Mouse (Mus musculus): ENCODE data around the gene Flt1.

The Flt1 gene

GRCm38 (mm10) chr5:147724945-147725830 lies 623 bp downstream of the Flt1 start:
- no peak for DNase-seq (ENCODE audit: low read depth, low spot score)

- DNase-seq (ENCODE audit: low read depth, low spot score): no peak
Observed at GRCm38 (mm10) chr5:147724391-147724790, 1.4 kb downstream of the Flt1 start.

DNA sequence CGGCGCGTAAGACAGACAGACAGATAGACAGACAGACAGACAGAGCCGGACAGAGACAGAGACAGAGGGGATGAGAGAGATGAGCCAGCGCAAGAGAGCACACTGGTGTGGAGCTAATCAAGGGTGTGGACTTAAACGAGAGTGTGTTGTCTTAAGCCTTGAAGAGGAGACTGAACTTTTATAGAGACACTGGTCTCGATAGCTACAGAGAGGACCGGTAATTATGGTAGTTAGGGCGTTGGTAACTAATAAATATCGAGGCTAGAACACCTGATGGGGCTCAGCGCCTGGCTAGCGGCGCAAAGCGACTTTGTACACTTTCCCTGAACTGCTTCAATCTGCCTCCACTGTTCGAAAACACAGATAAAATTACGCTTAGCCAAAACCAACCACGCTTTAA lies 2.0 kb downstream of the Flt1 start:
- no peak for DNase-seq (ENCODE audit: low read depth, low spot score)

- DNase-seq (ENCODE audit: low read depth, low spot score): no peak
Observed at GRCm38 (mm10) chr5:147721438-147721837, 4.4 kb downstream of the Flt1 start.

DNA sequence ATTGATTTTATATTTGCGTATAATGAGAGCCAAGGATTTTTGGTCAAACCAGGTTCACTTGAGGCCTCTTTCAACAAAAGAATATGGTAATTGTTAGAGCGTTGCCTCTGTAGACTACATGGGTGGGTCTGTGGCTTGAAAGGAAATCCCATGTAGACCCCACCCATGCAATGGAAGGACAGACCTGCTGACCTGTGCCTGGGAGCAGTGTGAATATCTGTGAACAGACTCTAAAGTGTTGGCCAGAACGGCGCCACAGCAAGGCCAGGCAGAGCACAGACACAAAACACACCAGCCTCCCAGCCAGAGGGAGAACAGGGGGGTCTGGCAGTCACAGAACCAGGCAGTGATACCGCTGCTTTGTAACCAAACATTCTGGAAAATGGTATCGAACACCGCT lies 7.5 kb downstream of the Flt1 start:
- no peak for DNase-seq (ENCODE audit: low read depth, low spot score)

GRCm38 (mm10) chr5:147716697-147717217 lies 9.1 kb downstream of the Flt1 start:
- DNase-seq (ENCODE audit: low read depth, low spot score): no peak

DNA sequence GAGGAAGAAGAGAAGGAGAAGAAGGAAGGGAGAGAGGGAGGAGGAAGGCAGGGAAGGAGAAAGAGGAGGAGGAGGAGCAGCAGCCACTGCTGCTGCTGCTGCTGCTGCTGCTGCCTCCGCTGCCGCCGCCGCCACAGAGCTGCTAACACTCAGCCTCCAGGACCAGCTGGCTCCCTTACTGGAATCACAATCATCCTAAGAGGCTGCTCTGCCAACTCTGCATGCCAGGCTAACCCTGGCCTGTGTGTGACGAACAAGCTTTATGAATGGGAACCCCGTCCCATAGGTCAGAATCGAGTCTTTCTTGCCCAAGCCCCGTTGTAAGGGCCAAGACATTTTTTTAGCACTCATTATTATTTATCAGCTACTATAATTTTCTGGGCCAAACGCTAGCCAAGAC lies 9.5 kb downstream of the Flt1 start:
- DNase-seq (ENCODE audit: low read depth, low spot score): no peak

- DNase-seq (ENCODE audit: low read depth, low spot score): no peak
Observed at GRCm38 (mm10) chr5:147715391-147715790, 10.4 kb downstream of the Flt1 start.

- DNase-seq (ENCODE audit: low read depth, low spot score): no peak
Observed at GRCm38 (mm10) chr5:147708500-147708899, 17.3 kb downstream of the Flt1 start.

- DNase-seq (ENCODE audit: low read depth, low spot score): no peak
Observed at GRCm38 (mm10) chr5:147707479-147707878, 18.3 kb downstream of the Flt1 start.

GRCm38 (mm10) chr5:147704890-147705289 lies 20.9 kb downstream of the Flt1 start:
- DNase-seq (ENCODE audit: low read depth, low spot score): no peak

- no peak for DNase-seq (ENCODE audit: low read depth, low spot score)
Observed at GRCm38 (mm10) chr5:147702423-147702822, 23.4 kb downstream of the Flt1 start.

GRCm38 (mm10) chr5:147701024-147701423 lies 24.8 kb downstream of the Flt1 start:
- no peak for DNase-seq (ENCODE audit: low read depth, low spot score)

DNA sequence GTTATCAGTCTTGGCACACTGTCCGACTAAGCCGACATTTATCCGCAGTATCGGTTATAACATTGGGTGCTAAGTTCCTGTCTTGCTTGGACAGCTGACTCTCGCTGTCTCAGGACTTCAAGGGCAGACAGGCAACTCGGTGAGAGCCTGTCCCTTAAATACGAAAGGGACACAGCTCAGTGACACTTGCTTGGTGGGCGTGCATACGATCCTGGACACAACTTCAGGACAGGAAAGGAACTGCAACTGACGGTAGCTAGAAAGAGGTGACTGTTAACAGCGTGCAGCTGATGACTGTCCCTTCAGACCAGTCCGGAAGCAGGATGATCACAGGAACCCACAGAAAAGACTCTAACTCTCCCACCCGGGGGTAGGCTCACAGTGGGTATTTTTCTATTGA lies 27.8 kb downstream of the Flt1 start:
- DNase-seq (ENCODE audit: low read depth, low spot score): no peak

GRCm38 (mm10) chr5:147697165-147697564 lies 28.6 kb downstream of the Flt1 start:
- no peak for DNase-seq (ENCODE audit: low read depth, low spot score)

DNA sequence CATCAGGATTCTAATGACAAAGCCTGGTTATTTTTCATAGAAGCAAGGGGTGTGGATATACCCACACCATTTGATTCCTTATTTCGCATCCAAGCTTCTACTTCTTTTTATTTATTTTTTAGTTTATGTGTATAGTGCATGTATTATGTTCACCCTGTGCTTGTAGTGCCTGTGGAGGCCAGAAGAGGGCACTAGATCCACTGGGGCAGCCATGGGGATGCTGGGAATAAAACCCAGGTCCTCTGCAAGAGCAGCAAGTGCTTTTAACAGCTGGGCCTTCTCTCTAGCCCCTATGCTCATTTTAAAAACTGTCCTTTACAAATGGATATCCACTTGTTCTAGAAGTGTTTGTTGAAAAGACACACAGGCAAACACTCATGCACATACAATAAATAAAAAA lies 33.2 kb downstream of the Flt1 start:
- no peak for DNase-seq (ENCODE audit: low read depth, low spot score)

- DNase-seq (ENCODE audit: low read depth, low spot score): no peak
Observed at GRCm38 (mm10) chr5:147683707-147684323, 42.0 kb downstream of the Flt1 start.

- no peak for DNase-seq (ENCODE audit: low read depth, low spot score)
Observed at GRCm38 (mm10) chr5:147681224-147681623, 44.6 kb downstream of the Flt1 start.

DNA sequence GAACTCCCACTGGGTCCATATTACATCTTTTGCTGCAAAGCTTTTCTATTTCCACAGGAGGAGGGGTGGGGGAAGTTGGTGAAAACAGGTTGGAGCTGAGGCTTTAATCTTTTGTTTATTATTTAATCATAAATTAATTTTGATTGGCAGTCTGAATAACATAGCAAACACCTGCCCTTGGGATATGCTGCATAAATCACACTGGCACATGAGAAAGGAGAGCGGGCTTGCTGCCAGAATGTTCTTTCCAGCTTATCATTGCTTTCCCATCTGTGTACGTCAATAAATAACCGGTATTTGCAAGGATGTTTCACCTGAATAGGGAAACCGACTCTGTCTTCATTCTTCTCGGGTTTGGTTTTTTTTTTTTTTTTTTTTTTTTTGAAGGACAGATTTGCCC lies 45.1 kb downstream of the Flt1 start:
- no peak for DNase-seq (ENCODE audit: low read depth, low spot score)

DNA sequence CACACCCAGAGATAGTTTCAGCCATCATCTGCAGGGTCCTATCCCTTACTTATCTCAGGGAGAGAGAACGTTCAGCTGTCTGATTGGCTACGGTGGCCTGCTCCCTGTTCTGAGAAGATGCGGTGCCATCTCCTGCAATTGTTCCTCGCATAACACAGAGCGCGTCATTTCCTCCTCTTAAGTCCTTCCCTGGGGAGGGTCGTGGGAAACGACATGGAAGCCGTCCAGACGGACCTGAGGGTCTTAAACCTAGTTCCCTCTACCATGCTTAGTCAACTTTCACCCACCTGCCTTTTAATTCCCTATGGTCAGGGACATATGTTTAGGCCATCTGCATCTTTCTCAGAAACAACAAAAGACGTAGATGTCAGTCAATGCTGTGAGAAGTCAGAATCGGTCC lies 46.5 kb downstream of the Flt1 start:
- DNase-seq (ENCODE audit: low read depth, low spot score): no peak

GRCm38 (mm10) chr5:147675791-147676190 lies 50.0 kb downstream of the Flt1 start:
- no peak for DNase-seq (ENCODE audit: low read depth, low spot score)

- DNase-seq (ENCODE audit: low read depth, low spot score): no peak
Observed at GRCm38 (mm10) chr5:147671765-147672424, 53.9 kb downstream of the Flt1 start.
